Mouse (Mus musculus) spleen, postnatal 14 days (tissue): ENCODE measurements around the gene Cxcl3.

Experiments used
- DNase-seq, 2 experiments: peaks; one replicate each; pipeline ENCODE4 v3.0.0; 2021 to 2022; ENCODE audit warnings: low spot score in 2 of 2

Cxcl3 gene

DNA sequence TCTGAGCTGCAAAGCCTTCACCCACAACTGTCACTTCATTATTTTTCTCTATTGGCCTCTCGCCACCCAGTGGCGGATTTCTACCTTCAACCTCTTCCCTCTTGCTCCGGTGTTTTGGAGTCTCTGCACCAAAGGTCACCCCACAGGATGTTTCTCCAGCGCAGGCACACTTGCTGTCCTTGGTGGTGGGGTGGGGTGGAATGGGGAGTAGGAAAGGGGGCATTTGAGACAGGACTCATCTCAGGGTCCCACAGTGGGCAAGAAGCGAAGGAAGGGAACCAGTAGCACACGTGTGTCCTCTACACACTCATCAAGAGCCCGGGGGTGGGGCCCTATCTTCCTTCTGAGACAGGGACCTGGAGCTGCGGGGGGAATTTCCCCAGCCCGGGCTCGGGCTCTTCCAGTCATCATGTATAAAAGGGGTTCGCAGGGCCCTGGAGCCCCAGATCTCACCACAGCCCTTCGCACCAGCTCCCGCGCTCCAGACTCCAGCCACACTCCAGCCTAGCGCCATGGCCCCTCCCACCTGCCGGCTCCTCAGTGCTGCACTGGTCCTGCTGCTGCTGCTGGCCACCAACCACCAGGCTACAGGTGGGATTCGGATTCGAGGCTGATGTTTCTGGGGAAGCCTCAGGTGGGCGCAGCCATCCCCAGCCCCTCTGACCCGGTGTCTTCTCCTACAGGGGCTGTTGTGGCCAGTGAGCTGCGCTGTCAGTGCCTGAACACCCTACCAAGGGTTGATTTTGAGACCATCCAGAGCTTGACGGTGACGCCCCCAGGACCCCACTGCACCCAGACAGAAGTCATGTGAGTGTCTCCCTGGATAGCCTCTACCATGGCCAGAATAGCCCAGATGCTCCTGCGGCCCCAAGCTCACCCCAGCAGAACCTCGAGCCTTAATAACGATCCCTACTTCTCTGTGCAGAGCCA, at the start of gene Cxcl3:
Gene Cxcl3 (plus strand): TSS at position 445 of the 930 bp plus-strand sequence.
- no peak for DNase-seq

DNA sequence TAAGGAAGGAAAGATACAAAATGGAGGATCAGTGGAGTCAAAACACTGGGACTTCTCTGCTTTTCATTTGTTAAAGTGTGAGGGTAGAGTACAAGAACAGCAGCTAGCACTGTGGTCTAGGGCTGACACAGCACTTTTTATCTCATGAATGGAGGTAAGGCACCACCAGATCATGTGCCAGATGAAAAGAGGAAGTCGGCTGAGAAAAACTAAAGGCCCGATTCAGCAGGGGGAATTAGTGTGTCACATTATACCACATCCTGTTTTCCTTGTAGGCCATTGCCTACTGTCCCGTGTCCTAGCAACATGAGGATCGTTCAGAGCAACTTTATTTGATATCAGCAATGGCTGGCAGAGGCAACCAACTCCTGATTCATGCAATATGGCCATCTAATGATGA, 43.9 kb upstream of the Cxcl3 start:
- no peak for DNase-seq

DNA sequence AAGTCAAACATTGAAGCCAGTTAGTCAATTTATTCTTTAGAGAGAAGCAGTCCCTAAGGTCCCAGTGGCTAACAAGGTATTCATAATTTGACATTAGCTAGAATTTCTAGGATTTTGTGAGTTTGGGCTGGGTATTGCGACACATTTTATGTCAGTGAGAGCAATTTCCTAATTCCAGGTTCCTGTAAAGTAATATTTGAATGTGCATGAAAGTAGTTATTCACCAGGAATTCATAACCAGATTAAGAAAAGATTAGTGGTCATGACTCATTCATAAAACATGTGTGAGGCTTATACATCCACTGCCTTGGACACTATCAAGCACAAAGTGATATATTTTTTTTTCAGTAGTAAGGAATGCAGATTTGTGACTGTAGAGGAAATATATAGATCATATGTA, 32.0 kb upstream of the Cxcl3 start:
- no peak for DNase-seq

DNA sequence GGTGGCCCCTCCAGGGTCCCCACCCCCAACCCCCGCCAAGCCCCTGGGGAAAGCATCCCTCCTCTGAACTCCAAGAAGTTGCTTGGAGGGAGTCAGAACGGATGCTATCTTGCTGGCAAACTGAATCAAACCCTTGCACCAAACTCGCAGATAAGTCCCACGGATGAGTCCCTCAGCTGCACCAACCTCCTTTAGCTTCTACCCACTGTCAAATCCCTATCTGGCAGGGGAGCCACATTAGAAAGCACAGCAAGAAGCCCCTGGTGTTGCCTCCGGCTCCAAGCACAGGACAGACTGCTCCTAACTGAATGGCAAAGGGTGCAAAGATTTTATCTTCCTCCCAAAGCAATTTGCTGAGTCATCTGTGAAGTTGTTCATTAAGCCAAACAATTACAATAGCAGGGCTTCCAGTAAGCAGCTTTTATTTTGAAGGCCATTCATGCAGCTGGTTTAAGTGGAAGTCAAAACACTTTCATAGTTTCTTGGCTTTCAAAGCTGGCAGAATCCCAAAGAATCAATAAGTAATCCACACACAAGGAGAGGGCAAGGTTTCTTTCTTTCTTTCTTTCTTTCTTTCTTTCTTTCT, 27.8 kb upstream of the Cxcl3 start:
- no peak for DNase-seq

GRCm38 (mm10) chr5:90759077-90760065, 26.5 kb upstream of the Cxcl3 start, which contains the start of gene Cxcl5:
Gene Cxcl5 (plus strand): TSS chr5:90759360.
- DNase-seq = no peak

- DNase-seq = no peak
Measured at GRCm38 (mm10) chr5:90760303-90760702, 25.6 kb upstream of the Cxcl3 start.

DNA sequence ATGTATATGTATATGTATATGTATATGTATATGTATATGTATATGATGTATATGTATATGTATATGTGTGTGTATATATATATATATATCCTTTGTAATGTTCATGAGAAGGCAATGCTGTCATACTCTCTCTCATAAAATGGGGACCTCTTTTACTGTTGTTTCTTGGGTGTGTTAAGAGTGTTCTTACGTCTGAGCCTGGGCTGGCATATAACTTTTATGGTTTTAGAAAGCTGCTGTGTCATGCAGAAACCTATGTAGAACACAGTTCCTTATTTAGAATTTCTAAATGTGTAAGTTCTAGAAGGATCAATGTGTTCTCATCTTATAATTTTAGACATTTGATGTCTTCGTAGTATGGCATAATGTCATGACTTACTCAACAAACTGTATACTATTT, 25.1 kb upstream of the Cxcl3 start:
- no peak for DNase-seq

- DNase-seq = no peak
Measured at GRCm38 (mm10) chr5:90761834-90762233, 24.1 kb upstream of the Cxcl3 start.

DNA sequence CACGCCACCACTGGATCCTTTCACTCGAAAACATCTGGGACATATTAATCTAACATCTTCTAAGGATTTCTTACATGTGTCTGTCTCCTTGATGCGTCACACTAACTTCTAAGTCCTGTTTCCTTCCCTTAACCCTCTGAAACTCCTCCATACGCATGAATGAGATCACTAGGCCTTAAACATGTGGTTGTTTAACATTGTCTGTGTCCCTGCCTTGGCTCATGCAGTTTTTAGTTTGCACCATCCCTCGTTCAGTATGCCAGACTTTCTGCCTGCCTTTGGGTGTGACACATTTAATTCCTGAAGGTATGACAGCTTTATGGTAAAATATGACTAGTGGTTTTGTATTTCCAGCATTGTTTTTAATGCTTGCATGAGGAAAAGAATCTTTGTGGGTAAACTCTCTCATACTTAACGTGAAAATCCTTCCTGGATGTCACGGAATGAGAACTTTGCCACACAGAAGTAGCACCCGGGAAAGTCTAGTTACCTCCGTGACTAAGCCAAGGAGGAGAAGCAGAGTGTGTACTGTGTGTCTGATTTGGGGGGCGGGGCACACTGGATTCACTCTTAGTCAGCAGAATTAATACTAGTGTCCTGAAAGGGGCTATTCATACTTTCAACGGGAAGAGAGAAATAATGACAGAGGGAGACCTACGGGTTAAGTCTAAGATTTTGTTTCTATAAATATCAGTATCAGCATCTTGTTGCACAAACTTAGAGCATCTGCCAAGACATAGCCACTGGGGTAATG, 21.8 kb upstream of the Cxcl3 start:
- DNase-seq = no peak

- DNase-seq = no peak
Measured at GRCm38 (mm10) chr5:90765821-90766606, 19.9 kb upstream of the Cxcl3 start.

GRCm38 (mm10) chr5:90768218-90768617, 17.7 kb upstream of the Cxcl3 start, which contains the start of gene Ppbp:
Gene Ppbp (plus strand): TSS chr5:90768518.
- DNase-seq = no peak

GRCm38 (mm10) chr5:90771369-90771768, 14.5 kb upstream of the Cxcl3 start:
- no peak for DNase-seq

- no peak for DNase-seq
Measured at GRCm38 (mm10) chr5:90771880-90772653, 13.8 kb upstream of the Cxcl3 start, which contains the start of gene Pf4. Gene Pf4 (plus strand): TSS chr5:90772435.

DNA sequence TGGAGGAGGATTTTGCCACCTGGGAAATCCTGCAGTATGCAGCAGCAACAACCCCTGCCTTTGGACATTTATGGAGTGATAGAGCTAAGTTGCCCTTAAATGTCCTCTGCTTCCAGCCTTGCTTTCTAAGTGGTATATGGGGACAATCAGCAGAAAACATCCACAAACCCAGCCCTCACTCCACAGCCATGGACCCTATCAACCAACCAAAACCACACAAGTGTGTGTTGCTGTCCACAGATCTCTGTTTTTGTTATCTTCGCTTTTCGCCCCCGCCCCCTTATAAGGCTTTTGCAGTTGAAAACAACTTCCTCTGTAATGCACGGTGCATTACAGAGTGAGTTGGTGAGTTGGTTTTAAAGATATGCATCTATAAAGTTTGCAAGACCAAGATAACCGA, 10.3 kb upstream of the Cxcl3 start:
- no peak for DNase-seq

GRCm38 (mm10) chr5:90777621-90778020, 8.3 kb upstream of the Cxcl3 start:
- DNase-seq = no peak

DNA sequence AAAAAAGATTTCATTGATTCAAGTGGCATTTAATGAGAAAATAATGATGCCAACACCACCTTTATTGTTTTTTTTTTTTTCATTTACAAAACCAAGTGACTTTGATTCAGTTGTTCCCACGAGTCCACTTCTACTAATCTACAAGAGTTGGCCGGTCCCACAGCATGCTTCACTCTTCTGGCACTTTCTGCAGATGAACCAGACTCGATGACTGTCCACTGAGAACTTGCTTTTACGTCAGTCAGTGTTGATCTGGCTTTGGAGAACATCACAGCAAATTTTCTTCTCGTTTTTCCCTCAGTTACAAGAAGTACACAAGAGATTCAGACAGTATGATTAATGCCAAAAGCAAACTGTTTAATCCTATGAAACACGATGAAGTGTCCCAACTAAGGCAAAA, 7.0 kb upstream of the Cxcl3 start:
- DNase-seq = no peak

DNA sequence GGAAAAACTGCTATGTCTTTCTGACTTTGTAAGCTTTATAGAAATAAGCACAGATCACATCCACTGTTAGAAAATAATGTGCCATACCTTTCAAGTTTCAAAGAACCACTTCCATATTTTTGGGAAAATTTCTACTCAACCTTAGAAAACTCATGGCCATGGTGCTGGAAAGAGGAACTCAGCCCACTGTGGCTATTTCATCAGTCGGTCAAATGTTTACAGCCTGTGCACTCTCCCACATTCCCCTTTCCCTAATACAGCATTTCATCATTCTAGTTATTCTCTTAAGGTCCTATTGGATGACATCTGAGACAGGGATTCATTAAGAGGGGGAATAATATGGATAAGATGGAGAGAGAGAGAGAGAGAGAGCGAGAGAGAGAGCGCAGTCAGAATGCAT, 2.2 kb upstream of the Cxcl3 start:
- DNase-seq = no peak

- DNase-seq = no peak
Measured at GRCm38 (mm10) chr5:90788114-90788513, 2.2 kb downstream of the Cxcl3 start.

DNA sequence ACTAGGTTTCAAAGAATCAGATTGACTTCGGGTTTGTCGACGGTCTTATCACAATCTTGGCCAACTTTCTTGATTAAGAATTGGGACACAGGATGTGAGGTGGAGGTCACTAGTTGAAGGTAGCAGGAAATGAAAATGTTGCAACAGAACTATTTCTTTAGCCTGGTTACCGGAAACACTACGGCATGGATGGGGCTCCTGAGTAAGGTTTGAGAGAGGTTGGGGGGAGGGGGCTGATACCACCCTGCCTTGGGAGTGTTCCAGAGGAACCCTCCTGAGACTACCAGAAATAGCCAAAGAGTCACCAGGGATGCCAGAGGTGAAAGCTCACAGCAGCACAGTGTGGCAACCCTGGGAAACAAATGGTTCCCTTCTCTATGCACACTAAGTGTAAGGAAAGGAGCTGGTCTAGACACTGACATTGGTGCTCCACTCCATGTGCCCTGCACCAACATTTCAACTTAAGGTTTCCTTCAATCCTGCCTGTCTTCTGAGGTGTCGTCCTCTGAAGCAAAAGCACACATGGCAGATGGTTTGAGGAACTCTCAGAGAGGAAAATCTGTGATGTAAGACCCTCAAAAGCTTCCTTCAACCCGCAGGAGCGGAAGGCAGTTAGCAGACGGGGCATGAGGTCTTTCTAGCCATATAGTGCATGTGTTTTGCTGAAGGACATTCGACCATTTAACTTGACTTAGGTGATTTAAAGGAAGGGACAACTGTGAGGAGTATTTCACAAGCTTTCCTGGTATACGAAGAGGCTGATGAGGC, 3.6 kb downstream of the Cxcl3 start:
- DNase-seq = no peak
